Mouse (Mus musculus): Measurements from ENCODE around the gene C330007P06Rik.

GRCm38 (mm10) chrX:36921346-36921745 lies 47.4 kb upstream of the C330007P06Rik start:
- TF ChIP-seq GATA1 (IDR thresholded peaks at IDR 0.05; ENCODE audit: low read length) (no peak), TAL1 (IDR thresholded peaks at IDR 0.05; ENCODE audit: low read length) (no peak)
